Mouse (Mus musculus) hematopoietic stem cell, adult 5-6 weeks (primary cell): ENCODE data around the gene Slain1. TPM values are rescaled to one million over a fixed set of nuclear protein-coding genes. Genes with fewer than 3 reads are reported as not detected.
A peak's percentile ranks its signal among the peaks of the same experiment; 100 is the strongest.

Experiments
- ATAC-seq, 2 experiments: fragments of 125-278 bp in 1 of 2; replicated peaks in 1 of 2; 2 replicates each; pipeline ENCODE4 v1.8.0; 2016 to 2017; ENCODE audit warnings: inconsistent platforms in 2 of 2, mild to moderate bottlenecking in 2 of 2, moderate number of reproducible peaks in 2 of 2, low read depth in 1 of 2, moderate TSS enrichment in 1 of 2; ENCODE audit not compliant: low FRiP score in 2 of 2, poor library complexity in 2 of 2, severe bottlenecking in 2 of 2, insufficient read depth in 1 of 2, low TSS enrichment in 1 of 2
- total RNA-seq: library from RNA; stranded (forward); fragments of 172-1452, 232-1000 nt; gene quantifications from 2 replicates; pipeline ENCODE4 v1.2.3, GENCODE M21; 2017

Slain1 gene
- total RNA-seq, 1 experiment from 2014 or later, result 36.6 TPM

GRCm38 (mm10) chr14:103709261-103709660, 59.2 kb downstream of the Slain1 start:
- ATAC-seq, result no peak

GRCm38 (mm10) chr14:103712986-103713385, 63.0 kb downstream of the Slain1 start:
- peak; percentile 94 to 97 for ATAC-seq

GRCm38 (mm10) chr14:103717516-103717915, 67.5 kb downstream of the Slain1 start:
- ATAC-seq, result no peak

GRCm38 (mm10) chr14:103717979-103718378, 68.0 kb downstream of the Slain1 start:
- no peak for ATAC-seq

- ATAC-seq, result no peak
Measured at GRCm38 (mm10) chr14:103718393-103718792, 68.4 kb downstream of the Slain1 start.

- peak; percentile 84 to 87 for ATAC-seq
Measured at GRCm38 (mm10) chr14:103718836-103719575, 69.0 kb downstream of the Slain1 start.

GRCm38 (mm10) chr14:103720163-103720562, 70.1 kb downstream of the Slain1 start:
- no peak for ATAC-seq

GRCm38 (mm10) chr14:103720637-103721355, 70.8 kb downstream of the Slain1 start:
- ATAC-seq, result 0 out of 4 replicates have a peak, but pooled peaks of 1 of the 2 experiments have one; percentile 37

- no peak for ATAC-seq
Measured at GRCm38 (mm10) chr14:103723314-103723713, 73.3 kb downstream of the Slain1 start.

GRCm38 (mm10) chr14:103723841-103724240, 73.8 kb downstream of the Slain1 start:
- no peak for ATAC-seq

- no peak for ATAC-seq
Measured at GRCm38 (mm10) chr14:103728506-103728905, 78.5 kb downstream of the Slain1 start.

- no peak for ATAC-seq
Measured at GRCm38 (mm10) chr14:103728951-103729725, 79.1 kb downstream of the Slain1 start.

GRCm38 (mm10) chr14:103729760-103730367, 79.8 kb downstream of the Slain1 start:
- no peak for ATAC-seq

- ATAC-seq, result no peak
Measured at GRCm38 (mm10) chr14:103732626-103733025, 82.6 kb downstream of the Slain1 start.

- no peak for ATAC-seq
Measured at GRCm38 (mm10) chr14:103741216-103741615, 91.2 kb downstream of the Slain1 start.

GRCm38 (mm10) chr14:103742150-103742549, 92.1 kb downstream of the Slain1 start:
- ATAC-seq, result no peak

- ATAC-seq, result no peak
Measured at GRCm38 (mm10) chr14:103747345-103747744, 97.3 kb downstream of the Slain1 start.
